Mouse (Mus musculus): Measurements from ENCODE around the gene Acadvl.
A peak's percentile ranks its signal among the peaks of the same experiment; 100 is the strongest.

The Acadvl gene

GRCm38 (mm10) chr11:70014880-70015558 is at the start of gene Acadvl:
Acadvl (minus strand) TSS chr11:70015411.
- DNase-seq (ENCODE audit: low read depth, low spot score), result peak; percentile 89

DNA sequence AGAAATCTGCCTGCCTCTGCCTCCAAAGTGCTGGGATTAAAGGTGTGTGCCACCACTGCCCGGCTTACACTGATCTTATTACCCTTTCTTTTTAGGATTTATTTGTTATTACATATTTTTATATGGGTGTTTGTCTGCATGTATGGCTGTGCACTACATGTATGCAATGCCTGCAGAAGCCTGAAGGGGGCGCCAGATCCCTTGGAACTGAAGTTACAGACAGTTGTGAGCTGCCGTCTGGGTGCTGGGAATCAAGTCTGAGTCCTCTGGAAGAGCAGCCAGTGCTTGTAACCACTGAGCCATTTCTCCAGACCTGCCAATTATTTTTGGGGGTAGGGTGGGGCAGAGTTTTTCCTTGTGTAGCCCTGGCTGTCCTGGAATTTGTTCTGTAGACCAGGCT is 47.8 kb upstream of the Acadvl start:
- DNase-seq (ENCODE audit: low read depth, low spot score), result peak; percentile 37

- DNase-seq (ENCODE audit: low read depth, low spot score), result no peak
These were observed 44.7 kb upstream of the Acadvl start for GRCm38 (mm10) chr11:70059930-70060329.

- DNase-seq (ENCODE audit: low read depth, low spot score), result no peak
These were observed 42.6 kb upstream of the Acadvl start for GRCm38 (mm10) chr11:70057805-70058204.

DNA sequence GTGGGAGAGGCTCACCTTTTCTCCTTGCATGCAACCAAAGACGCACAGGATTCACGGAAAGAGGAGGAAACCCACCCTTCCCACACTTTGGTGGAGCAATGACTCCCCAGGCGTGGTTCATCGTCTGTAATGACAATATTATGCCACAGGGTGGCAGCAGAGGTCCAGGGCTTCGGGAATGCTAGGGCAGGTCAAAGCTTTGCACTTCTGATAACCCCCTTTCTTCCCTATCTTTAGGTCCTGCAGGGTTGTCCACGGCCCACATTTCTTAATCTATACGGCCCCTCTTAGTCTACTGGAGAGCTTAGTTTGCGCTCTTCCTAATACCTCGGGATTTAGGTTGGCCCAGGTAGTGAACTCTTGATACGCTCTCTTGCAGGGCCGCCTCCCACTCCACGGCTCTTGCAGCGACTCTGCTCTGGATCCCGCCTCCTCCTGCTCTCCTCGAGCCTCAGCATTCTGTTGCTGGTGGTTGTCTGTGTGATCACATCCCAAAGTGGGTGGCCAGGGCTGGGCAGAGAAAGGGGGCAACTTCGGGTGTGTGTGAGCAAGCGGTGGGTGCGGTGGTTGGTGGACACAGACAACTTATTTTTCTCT is 40.5 kb upstream of the Acadvl start:
- DNase-seq (ENCODE audit: low read depth, low spot score), result peak; percentile 71

GRCm38 (mm10) chr11:70053898-70054570 is 38.8 kb upstream of the Acadvl start, which contains the start of gene Asgr1:
Asgr1 (plus strand) TSS chr11:70054085.
- no peak for DNase-seq (ENCODE audit: low read depth, low spot score)

GRCm38 (mm10) chr11:70053156-70053555 is 37.9 kb upstream of the Acadvl start:
- no peak for DNase-seq (ENCODE audit: low read depth, low spot score)

- DNase-seq (ENCODE audit: low read depth, low spot score), result peak; percentile 38
These were observed 34.6 kb upstream of the Acadvl start for GRCm38 (mm10) chr11:70049816-70050215.

- DNase-seq (ENCODE audit: low read depth, low spot score), result no peak
These were observed 34.2 kb upstream of the Acadvl start for GRCm38 (mm10) chr11:70049366-70049765.

- no peak for DNase-seq (ENCODE audit: low read depth, low spot score)
These were observed 30.2 kb upstream of the Acadvl start for GRCm38 (mm10) chr11:70045435-70045834.

- DNase-seq (ENCODE audit: low read depth, low spot score), result peak; percentile 60
These were observed 28.5 kb upstream of the Acadvl start for GRCm38 (mm10) chr11:70043665-70044064.

- no peak for DNase-seq (ENCODE audit: low read depth, low spot score)
These were observed 27.3 kb upstream of the Acadvl start for GRCm38 (mm10) chr11:70042309-70043085.

- no peak for DNase-seq (ENCODE audit: low read depth, low spot score)
These were observed 25.0 kb upstream of the Acadvl start for GRCm38 (mm10) chr11:70040184-70040583.

- DNase-seq (ENCODE audit: low read depth, low spot score), result no peak
These were observed 24.4 kb upstream of the Acadvl start for GRCm38 (mm10) chr11:70039631-70040030.

DNA sequence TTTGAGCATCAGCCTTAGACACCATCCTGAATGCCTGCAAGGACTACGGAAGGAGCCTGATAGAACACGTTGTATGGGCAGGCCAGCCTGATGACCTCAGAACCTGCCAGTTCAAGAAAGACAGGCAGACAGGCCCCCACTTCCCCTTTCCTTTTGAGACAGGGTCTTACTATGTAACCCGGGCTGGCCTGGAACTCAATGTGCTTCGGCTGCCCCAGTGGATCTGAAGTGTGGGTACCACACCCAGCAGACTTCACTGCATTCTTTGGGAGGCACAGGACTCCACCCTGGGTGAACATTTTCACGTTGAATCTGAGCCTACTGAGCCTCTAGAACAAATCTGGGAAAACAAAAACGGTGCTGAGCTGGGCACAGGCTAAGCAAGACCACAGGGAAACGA is 23.0 kb upstream of the Acadvl start:
- DNase-seq (ENCODE audit: low read depth, low spot score), result no peak

GRCm38 (mm10) chr11:70031321-70031670 is 16.1 kb upstream of the Acadvl start:
- no peak for DNase-seq (ENCODE audit: low read depth, low spot score)

DNA sequence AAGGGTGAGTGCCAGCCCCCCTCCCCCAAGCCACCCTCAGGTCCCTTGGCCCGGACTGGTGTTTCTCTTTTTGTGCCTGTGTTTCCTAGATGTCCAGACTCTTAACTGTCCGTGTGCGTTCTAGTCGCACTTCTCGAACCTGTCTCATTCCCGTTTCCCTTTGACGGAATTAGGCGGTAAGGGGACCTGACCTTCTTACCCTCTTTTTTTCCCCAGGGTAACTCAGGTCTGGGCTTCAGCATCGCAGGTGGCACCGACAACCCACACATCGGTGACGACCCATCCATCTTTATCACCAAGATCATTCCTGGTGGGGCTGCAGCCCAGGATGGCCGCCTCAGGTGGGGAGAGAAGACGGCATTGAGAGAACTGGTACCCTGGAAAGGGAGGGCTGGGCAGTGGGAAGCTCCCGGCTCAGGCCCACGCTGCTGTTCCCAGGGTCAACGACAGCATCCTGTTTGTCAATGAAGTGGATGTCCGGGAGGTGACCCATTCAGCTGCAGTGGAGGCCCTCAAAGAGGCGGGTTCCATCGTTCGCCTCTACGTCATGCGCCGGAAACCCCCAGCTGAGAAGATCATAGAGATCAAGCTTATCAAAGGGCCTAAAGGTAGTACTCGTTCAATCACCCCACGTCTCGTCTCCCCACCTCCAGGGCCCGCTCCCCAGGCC is 15.6 kb upstream of the Acadvl start:
- DNase-seq (ENCODE audit: low read depth, low spot score), result no peak

GRCm38 (mm10) chr11:70029829-70030550 is 14.8 kb upstream of the Acadvl start:
- no peak for DNase-seq (ENCODE audit: low read depth, low spot score)

DNA sequence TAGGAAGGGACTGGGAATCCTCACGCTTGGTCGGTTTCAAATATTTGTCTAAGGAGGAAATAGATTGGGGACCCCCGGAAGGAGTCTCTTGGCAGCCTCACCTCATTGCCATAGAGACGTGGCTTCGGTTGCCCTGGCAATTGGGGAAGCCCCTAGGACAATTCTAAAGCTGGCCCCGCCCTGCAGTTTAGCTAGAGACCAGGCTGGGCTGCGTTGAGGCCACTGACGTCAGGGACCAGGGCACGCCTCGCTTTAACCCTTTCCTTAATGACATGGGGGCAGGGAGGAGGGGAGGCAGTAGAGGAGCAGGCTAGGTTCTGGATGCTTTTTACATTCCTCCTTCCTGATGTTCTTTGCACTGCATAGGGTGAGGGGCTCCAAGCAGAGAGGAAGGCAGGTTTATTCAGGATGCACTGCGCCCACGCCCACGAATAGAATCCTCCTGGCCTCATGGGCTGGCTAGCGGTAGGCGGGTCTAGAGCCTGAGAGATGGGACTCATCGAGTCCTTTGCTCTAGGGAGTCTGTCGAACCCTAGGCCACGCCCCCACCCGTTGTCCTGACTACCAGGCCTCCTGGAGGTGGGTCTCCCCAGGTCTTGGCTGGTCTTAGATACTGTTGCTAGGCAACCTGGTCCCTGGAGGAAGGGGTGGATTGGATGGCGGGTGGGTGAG is 14.1 kb upstream of the Acadvl start:
- peak; percentile 100 for DNase-seq (ENCODE audit: low read depth, low spot score)

GRCm38 (mm10) chr11:70028401-70029129 is 13.4 kb upstream of the Acadvl start:
- no peak for DNase-seq (ENCODE audit: low read depth, low spot score)

Data from R1 (cell line).